Mouse (Mus musculus) frontal cortex, postnatal 25 days (tissue): Measurements from ENCODE around the gene Mbnl1.
"Not testable (repeated sequence)": the region's sequence is repeated elsewhere in the genome, so short reads cannot be mapped to it uniquely, and the experiment has no call there.

ENCODE experiments used
- DNase-seq, 2 experiments: peaks; one replicate each; pipeline ENCODE4 v3.0.0; 2022; ENCODE audit warnings: low spot score in 2 of 2

The Mbnl1 gene

DNA sequence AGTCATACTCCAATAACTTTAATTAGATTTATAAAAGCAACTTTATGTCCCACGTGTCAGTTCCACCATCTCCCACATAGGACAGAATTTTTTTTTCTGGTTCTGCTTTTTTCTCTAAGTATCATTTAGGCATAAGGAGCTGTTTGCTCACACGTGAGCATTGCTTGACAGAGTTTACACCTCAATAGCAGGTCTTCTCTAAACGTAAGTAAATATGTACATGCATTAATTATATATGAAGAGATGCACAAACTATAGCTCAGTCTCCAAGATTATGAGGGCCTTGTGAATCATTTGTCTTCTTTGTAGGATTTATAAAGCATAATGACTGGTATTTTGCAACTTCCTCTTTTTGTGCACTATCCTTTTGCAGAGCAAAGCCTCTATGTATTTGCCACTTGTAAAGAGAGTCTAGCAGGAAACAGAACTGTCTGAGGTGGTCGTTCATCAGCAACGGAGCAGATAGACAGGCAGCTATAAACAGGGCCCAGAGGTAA, at the start of gene Mbnl1:
TSS of gene Mbnl1 (plus strand) at position 150 of the 497 bp plus-strand sequence.
- DNase-seq: no peak

DNA sequence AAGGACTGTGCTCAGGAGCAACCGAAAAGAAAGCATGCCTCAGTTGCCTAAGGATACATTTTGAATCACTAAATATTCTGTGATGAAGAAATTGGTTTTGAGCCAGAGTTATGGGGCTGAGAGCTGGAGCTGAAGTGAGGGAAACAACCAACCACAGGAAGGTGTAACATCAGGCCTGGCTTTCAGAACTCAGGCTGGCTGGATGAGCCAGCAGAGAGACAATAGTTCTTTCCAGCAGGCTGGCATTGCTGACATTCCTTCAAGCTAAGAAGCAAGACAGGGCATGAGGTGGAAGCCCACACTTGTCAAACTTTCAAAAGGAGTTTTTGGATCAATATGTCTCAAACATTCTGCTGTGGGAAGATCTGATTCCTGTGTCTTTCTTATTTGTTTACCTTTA, 48.5 kb upstream of the Mbnl1 start:
- DNase-seq: no peak

DNA sequence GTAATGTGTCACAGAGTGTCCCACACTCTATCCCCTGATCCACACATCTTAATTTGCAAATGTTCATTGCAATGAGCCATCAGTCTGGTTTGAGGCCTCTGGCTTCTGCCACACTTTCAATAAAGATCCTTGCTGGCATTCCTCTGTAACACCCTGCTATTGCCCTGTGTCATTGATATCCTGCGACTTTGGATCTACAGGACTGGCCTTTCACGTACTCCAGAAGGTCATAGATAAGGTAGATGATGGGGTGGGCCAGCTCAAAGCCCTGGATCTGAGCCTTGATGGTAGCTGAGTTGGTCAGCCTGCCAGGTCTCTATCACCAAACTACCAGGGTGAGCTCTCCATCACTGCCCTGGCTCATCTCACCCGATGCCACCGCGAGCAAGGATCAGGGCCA, 43.6 kb upstream of the Mbnl1 start:
- no peak for DNase-seq

DNA sequence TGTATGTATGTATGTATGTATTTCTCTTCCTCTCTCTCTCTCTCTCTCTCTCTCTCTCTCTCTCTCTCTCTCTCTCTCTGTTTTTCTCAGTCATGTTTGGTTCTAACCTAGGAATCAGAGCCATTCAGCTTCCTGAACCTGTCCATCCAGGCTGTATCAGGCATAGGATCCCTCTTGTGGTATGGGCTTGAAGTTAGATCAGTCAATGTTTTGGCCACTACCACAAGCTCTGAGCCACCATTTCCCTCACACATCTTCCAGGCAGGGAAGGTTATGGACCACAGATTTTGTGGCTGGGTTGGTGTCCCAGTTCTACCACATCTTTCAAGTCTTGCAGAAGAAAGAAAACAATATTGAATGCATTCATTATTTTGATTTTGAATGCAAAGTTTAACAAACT, 35.4 kb upstream of the Mbnl1 start:
- no peak for DNase-seq

DNA sequence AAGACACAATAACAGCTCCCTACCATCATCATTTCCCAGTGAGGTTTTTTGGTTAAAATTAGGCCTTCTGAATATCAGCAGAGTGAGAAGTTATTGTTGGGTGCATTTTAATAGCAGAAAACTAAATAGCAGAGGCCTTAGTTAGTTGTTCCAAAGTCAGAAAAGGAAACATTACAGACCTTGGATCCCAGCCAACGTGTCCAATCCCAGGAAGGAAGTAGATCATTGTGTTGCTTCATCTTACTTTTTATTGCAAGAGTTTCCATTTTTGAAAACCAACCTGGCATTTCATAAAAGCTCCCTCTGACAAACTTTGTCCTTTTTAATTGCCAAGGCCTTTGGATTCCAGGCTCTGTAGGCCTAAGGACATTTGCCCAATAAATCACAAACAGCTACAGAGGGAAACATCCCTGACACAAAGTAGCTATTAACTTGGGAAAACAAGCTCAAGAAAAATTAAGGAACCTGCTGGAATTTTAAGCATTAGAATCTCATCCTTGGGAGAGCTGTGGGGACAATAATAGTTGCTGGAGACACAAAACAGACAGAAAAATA, 34.9 kb upstream of the Mbnl1 start:
- no peak for DNase-seq

DNA sequence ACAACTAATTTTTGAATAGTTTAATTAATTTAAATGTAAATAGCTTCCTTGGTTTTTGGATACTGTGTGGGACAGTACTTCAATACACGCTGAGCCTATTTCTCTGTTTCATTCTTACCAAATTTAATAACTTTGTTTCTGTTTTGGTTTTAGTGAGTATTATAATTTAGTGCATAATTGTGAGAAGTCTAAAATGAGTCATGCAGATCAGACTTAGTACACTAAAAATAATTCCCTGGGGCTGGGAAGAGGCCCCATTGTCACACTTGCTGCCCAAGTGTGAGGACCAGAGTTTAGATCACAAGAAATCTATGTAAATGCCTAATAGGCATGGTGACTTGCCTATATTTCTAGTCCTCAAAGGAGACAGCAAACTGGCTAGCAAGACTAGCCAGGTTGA, 33.9 kb upstream of the Mbnl1 start:
- no peak for DNase-seq

DNA sequence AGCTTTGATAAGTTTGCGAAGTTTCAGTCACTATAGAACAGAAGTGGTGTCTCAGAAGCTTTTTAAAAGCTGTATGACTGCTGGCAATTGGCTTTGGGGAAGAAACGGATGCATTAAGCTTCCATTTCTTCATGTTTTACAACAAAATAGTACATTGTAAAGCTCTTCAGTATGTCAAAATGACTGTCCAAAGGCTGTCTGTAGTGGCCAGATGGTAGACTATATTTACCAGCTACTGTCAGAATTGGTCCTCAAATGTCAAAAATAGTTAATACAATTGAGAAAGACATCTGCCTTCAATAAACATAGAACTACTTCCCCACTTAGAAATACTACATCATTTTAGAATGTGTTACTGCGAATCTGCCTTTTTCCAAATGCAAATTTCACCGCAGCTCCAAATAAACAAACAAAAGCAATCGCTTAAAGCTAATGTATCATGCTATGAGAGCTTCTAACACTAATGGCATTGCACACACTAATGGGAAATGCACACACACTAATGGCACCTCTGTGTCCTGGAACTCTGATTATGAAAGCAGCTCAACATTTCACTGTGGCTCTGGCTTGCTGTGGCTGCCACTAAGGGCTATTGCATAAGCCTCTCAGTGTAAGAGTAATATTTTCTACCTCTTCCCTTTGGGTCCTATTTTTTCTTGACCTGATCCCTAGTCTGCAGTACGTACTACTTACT, 10.7 kb upstream of the Mbnl1 start:
- DNase-seq: no peak

DNA sequence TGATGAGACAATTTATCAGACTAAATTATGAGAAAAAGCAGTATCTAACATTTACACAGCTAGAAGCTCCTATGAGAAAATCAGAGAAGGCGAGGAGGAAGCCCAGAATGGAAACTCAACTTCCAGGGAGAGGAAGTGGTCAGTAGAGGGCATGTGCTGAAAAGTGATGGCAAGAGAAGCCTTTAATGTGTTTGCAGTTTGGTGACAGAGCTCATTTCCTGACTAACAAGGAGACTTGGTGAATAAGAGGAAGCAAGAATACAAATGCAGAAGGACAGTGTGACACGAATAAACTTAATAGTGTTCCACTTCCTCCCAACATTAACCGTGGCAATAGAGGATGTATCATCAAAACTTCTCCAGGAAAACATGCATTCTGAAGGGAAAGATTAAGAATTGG, 4.0 kb upstream of the Mbnl1 start:
- not testable (repeated sequence) for DNase-seq

DNA sequence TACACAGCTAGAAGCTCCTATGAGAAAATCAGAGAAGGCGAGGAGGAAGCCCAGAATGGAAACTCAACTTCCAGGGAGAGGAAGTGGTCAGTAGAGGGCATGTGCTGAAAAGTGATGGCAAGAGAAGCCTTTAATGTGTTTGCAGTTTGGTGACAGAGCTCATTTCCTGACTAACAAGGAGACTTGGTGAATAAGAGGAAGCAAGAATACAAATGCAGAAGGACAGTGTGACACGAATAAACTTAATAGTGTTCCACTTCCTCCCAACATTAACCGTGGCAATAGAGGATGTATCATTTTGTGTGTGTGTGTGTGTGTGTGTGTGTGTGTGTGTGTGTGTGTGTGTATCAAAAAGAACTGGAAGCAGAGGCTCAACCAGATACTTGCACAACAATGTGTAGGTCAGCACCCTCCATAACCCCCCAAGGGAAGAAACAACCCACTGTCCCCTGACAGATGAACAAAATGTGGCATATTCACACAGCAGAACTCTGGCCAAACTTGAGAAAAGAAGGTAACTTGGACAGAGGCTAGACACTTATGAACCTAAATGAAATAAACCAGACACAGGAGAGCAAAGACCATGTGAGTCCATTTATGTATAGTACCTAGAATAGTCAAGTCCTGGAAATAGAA, 3.3 kb upstream of the Mbnl1 start:
- DNase-seq: not testable (repeated sequence)

DNA sequence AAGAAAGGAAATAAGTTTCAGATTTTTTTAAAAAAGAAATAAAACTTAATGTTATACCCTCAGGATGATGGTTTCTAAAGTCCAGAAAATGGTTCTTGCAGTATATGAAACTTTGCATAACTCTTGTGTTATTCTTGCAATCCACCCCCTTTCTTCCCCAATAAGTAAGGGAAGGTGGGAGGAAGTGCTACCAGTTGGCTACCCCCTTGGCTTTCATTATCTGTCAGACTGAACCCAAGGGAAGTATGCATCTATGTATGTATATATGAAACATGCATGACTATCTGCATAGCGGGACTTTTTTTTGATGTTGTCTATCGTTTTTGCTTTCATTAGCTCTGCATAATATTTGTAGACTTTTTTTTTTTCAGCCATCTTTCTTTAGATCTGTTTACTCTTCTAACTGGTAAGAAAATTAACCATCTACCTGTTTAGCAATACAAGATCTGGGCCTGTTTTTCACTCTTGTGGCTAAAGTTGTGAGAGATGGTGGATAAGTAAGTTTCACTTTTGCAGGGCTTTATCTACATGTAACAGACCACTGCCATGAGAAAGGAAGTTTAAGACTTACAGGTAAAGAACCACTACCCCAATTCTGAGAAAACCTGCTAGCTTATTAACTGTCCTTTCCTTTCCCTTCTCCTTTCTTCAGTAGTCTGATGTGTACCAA, 484 bp upstream of the Mbnl1 start:
- DNase-seq: no peak

DNA sequence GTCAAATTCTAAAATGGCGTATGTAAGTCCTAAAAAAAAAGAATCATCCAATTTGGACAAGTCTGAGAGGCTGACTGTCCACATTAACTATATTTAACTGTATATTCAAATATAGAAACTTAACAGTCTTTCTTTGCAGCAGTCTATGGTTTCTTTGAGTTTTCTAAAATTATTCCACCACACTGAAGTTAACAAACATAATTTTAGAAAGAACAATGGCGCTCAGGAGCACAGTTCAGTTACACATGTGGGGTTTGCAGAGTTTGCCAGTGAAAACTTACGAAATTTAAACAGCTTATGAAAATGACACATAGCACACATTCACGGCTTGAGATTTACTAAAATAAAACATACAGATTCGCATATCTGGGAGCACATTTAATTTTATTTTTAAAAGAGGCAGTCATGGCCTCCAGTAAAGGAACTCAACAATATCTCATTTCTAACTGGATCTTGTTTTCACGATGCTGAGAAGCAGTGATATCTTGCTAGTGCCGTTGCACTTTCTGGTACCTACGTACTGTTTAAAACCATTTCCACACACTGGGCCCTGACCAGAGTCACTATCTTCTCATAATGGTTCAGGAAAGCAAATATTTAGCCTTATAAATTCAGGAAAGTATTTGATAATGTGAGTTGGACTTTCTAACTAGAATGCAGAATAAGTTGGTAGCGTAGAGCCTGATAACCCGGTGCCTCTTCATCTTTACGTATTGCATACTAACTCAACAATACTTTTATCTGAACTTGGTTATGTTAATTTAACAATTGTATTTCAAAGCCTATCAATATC, 1.4 kb downstream of the Mbnl1 start:
- DNase-seq: no peak

DNA sequence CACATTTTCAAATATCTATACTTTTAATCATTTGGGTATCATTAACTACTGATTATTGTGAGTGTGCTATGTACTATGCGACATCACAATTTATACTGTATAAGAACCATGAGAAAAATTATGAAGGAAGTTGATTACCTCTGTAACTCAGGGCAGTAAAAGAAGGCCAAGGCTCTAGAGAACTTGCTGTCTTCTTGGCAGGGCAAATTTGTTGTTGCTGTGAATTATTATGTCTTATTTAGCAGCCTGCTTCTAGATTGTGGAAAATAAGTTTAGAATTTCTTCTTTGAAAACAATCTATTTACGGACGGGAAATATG, 2.0 kb downstream of the Mbnl1 start:
- no peak for DNase-seq

DNA sequence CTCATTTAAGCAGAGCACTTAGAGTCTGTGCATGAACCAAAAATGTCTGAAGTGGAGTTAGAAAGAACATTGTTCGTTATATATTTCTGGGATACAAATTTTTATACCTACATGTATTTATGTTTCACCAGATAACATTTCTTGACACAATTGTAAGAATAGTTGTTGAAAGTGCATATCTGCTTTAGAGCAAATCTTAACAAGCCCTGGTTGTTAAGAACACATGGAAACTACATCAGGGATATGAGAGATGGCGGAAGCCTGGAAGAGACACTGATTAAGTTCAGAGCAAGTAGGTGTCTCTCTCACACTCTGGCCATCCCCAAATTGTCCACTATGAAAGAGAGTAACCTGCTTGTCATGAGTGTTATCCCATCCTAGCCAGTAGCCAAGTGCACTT, 2.4 kb downstream of the Mbnl1 start:
- no peak for DNase-seq

DNA sequence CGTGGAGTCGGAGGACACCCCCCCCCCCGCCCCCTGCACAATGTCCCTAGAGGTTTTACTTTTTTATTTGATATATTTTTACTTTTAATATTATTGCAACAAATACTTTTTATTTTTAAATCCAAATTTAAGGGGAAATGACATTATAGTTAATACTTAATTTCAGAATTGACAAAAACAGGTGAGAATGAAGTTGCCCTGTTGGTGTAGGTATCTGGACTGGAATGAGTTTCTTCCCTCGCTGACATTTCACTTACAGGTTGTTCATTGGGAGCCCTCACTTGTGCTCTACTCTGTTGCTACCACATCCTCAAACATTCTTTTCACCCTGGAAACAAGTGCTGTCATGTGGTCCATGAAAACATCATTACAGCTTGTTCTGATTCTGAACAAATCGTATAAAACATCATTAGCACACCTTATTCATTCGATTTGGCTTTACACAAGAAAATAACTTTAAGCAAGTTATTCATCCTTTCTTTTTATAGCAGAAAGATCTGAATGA, 4.2 kb downstream of the Mbnl1 start:
- no peak for DNase-seq

DNA sequence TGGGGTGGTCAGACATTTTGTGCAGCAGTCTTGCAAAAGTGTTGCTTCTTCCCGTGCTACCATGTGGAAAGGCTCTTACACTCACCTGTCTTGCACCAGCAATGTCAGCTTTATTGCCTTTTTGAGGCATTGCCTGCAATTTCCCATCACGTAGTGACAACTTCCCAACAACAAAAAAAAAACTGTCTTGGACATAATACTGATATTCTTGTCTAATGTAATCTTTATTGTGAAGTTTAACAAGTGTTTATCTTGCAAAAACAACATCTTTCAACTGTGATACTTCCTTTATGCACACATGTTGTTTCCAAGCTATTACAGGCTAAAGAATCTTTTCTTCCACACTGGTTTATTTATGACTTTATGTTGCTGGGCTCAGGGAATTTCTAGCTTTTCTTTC, 5.8 kb downstream of the Mbnl1 start:
- DNase-seq: no peak

DNA sequence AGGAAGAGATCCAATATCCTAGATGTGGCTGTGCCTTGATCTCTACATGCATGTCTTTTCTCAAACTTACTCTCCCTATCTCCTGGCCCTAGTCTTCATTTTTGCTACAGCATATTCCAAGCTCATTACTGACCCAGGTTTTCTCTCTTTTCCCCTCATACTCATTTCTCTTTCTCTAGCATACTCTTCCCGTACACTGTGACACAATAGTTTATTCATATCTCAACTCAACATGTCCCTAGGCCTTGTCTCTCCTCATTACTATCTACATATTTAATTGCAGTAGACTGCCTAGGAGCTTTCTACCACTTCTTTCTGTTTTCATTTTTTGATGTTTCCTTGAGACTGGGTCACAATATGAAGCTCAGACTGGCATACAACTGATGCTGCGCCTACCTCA, 8.1 kb downstream of the Mbnl1 start:
- DNase-seq: no peak

DNA sequence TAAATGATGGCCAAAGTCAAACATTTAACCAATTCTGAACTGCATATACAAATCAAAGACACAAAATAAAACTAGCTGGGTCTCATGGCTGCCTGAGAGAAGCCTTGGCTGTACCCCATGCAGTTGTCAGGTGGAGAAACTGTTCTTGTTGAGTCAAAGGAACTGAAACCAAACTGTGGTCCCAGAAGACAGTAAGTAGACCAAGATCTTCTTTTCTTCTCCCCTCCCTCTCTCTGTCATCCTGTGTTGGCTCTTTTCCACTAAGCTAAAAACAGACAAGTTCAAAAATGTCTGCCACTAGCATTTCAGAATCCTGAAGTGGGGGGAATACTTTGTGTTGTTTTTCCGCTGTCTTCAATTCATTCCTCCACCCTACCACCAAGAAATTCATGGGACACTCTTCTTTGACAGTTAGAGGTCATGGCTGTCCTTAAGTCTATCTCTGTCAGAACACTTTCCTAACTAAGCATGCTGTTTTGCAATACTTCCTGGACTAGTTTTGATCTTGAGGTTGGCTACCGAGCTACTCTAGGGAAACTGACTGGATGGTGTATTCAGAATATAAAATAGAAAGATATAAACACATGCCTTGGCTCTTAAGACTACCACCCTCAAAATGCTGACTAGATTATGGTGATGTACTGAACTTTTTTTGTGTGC, 9.2 kb downstream of the Mbnl1 start:
- no peak for DNase-seq

DNA sequence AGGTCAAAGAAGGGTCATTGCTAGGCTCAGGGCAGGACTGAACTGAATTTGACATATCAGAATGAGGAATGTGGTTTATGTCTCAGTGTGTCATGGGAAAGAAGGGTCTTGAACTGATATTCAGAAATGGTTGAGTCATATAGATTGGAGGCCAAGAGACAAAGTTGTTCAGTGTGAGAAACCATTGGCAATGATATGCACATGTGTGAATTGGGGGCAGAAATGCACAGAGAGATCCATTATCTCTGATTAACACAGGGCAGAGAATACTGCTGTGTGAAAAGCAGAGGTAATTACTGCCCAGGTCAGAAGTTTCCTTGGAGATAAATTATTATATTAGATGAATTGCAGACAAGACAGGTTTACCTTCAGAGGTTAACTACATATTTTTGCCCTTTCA, 10.7 kb downstream of the Mbnl1 start:
- no peak for DNase-seq

DNA sequence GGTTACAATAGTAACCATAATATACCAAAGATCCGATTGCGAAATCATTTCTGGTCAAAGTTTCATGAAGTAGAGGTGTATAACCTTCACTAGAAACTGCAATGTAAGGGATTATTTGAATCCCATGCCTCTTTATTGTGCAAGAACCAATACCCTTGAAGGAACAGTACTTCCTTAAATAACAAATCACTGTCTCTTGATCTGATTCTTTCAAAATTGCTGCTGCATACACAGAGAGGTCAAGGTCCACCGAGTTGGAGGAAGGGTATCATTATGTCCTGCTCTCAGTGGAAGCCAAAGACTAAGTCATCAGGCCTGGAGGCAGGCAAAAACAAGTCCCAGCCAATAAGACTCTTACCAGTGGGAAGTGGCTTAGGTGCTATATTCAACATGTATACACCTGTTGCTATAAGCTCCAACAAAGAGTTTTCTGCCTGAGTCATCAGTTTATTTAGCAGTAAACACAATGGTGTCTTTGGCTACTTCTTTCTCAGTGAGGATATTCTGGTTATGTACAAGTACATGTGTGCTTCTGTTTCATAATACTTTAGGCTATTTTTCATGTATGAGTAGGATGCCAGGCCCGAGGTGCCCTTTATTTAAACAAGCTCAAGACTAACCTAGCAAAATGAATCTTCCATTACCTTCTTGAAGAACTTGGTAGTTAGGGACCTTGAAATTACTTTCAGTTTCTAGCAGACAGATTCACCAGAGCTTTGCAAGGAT, 13.5 kb downstream of the Mbnl1 start:
- no peak for DNase-seq

DNA sequence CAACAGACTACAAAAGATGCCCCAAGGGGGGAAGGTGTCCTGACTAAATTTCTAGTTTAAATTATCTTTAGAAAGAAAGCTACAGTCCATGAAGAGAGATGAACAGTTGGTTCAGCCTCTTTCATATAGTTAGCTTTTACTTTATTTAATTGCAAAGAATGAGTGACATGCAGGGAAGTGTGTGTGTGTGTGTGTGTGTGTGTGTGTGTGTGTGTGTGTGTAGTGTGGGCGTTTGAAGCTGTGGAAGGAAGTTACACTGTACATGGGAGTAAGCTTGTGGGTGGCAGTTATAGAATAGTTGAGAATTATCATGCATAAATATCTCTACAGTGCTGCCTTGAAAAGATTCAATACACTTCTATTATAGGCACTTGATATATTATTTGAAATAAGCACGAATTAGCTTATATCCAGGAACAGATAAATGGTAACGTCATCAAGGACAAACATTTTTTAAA, 14.1 kb downstream of the Mbnl1 start:
- no peak for DNase-seq

DNA sequence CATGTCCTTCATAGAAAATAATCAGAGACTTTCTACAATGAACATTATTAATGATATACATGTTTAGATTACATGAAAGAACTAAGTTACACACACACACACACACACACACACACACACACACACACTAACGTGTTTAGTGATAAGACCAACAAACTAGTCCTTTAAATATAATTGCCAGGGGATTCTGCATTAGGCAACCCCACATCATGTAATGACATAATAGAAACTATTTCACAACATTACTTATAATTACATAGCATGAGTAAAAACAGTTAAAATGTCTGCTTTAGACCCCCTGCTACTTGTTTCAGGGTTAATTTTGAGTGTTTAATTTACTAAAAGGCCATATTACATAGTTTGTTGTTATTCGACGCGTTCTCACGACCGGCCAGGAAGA, 16.9 kb downstream of the Mbnl1 start:
- no peak for DNase-seq
